Mouse (Mus musculus) retina, adult 2 months (tissue): ENCODE measurements around the gene Dbn1.
A peak's percentile ranks its signal among the peaks of the same experiment; 100 is the strongest.
"Not testable (repeated sequence)": the region's sequence is repeated elsewhere in the genome, so short reads cannot be mapped to it uniquely, and the experiment has no call there.

ENCODE experiments used
- DNase-seq: peaks from one replicate; pipeline ENCODE4 v3.0.0-alpha.2; 2012; ENCODE audit warnings: low read depth, low spot score

The Dbn1 gene

GRCm38 (mm10) chr13:55450511-55450980, 37.4 kb downstream of the Dbn1 start:
- DNase-seq: no peak

- no peak for DNase-seq
Observed at GRCm38 (mm10) chr13:55449679-55450441, 38.1 kb downstream of the Dbn1 start.

GRCm38 (mm10) chr13:55449205-55449604, 38.7 kb downstream of the Dbn1 start:
- no peak for DNase-seq

- DNase-seq: no peak
Observed at GRCm38 (mm10) chr13:55448131-55448530, 39.8 kb downstream of the Dbn1 start.

GRCm38 (mm10) chr13:55447543-55447943, 40.4 kb downstream of the Dbn1 start:
- DNase-seq: no peak

GRCm38 (mm10) chr13:55446483-55447105, 41.3 kb downstream of the Dbn1 start:
- DNase-seq: no peak

GRCm38 (mm10) chr13:55445361-55446091, 42.4 kb downstream of the Dbn1 start:
- DNase-seq: no peak

GRCm38 (mm10) chr13:55444937-55445315, 43.0 kb downstream of the Dbn1 start, which contains the start of gene Grk6:
TSS of gene Grk6 (plus strand) at chr13:55445072.
- DNase-seq: peak; percentile 94

- no peak for DNase-seq
Observed at GRCm38 (mm10) chr13:55444286-55444936, 43.5 kb downstream of the Dbn1 start.

- DNase-seq: no peak
Observed at GRCm38 (mm10) chr13:55443799-55444285, 44.1 kb downstream of the Dbn1 start.

GRCm38 (mm10) chr13:55437111-55437629, 50.7 kb downstream of the Dbn1 start:
- not testable (repeated sequence) for DNase-seq

GRCm38 (mm10) chr13:55431889-55432685, 55.8 kb downstream of the Dbn1 start:
- no peak for DNase-seq

GRCm38 (mm10) chr13:55430566-55430965, 57.3 kb downstream of the Dbn1 start:
- no peak for DNase-seq

GRCm38 (mm10) chr13:55429226-55429888, 58.6 kb downstream of the Dbn1 start:
- no peak for DNase-seq

GRCm38 (mm10) chr13:55426613-55427012, 61.3 kb downstream of the Dbn1 start, which contains the start of gene F12:
TSS of gene F12 (minus strand) at chr13:55426793.
- DNase-seq: no peak
